Mouse (Mus musculus) adrenal gland, postnatal 4 days (tissue): Measurements from ENCODE around the gene H2-Aa. TPM values are rescaled to one million over a fixed set of nuclear protein-coding genes. Genes with fewer than 3 reads are reported as not detected.
A peak's percentile ranks its signal among the peaks of the same experiment; 100 is the strongest.

ENCODE experiments used
- DNase-seq, 2 experiments: peaks; one replicate each; pipeline ENCODE4 v3.0.0; 2021 to 2022; ENCODE audit warnings: low spot score in 2 of 2, mixed read lengths in 2 of 2
- total RNA-seq, 2 experiments: library from RNA; stranded (reverse); gene quantifications; 2 replicates each; pipeline ENCODE4 v1.2.3; 2021

The H2-Aa gene
- total RNA-seq, 2 experiments from 2014 or later = 9.1 to 15.9 TPM

DNA sequence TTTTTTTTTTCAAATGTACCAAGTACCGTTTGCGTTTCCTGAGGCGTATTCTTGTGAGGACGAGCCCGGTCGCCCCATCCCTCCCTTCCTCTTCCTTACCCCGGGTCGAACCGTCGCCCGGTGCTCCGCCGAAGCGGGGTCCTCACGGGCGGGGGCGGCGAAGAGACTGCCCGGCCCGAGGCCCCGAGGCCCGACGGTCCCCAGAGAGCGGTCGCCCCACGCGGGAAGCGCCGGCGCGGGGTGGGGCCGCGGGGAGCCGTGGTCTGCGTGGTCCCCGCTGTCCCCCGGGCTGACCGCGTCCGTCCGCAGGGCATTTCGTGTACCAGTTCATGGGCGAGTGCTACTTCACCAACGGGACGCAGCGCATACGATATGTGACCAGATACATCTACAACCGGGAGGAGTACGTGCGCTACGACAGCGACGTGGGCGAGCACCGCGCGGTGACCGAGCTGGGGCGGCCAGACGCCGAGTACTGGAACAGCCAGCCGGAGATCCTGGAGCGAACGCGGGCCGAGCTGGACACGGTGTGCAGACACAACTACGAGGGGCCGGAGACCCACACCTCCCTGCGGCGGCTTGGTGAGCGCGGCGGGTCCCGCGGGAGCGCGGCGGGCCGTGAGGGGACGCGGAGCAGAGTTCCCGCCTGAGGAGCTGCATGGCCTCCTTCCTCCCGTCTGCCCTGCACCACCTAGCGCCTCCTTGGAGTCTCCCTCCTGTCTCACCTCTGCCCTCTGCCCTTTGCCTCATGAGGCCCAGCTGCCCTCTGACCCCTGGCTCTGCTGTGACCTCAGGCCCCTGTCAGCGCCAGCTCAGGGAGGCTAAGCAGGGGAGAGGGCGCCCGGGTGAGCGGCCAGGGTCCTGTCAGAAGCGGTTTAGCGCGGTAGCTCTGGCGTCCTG, 22.9 kb downstream of the H2-Aa start:
- no peak for DNase-seq

DNA sequence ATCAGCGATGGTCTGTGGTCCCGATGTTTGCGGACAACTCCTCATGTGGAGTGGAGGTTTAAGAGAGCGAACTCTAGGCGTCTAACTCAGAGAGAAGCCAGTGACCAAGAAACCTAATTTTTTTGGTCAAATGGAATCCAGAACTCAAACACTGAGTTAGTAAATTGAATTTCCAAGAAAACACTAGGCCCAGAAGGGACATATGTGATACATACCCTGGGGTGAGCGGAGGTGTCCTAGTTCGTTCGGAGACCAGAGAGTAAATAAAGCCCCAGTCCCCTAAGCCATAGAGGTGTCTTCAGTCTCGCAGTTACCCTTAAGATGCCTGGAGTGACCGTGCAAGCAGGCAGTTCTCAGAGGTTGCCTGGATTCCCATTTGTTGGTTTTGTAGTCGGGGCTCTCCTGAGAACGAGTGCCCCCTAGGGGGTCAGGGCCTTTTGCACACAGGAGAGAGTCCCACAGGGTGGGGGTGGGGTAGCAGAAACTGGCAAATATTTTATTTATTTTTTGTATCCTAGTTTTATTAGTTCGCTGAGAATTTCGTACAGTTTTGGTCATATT, 23.7 kb downstream of the H2-Aa start:
- DNase-seq = no peak

DNA sequence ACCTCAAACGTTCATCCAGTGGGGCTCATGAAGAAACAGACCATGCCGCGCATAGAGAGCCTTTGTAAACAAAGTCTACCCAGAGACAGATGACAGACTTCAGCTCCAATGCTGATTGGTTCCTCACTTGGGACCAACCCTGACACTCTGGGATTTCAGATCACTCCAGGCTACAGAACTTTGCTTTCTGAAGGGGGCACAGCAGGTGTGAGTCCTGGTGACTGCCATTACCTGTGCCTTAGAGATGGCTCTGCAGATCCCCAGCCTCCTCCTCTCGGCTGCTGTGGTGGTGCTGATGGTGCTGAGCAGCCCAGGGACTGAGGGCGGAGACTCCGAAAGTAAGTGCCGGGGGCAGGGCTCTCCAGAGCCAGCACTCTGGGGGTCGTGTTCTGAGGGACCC, 24.6 kb downstream of the H2-Aa start:
- peak in 1 of 2 experiments; percentile 25 for DNase-seq

DNA sequence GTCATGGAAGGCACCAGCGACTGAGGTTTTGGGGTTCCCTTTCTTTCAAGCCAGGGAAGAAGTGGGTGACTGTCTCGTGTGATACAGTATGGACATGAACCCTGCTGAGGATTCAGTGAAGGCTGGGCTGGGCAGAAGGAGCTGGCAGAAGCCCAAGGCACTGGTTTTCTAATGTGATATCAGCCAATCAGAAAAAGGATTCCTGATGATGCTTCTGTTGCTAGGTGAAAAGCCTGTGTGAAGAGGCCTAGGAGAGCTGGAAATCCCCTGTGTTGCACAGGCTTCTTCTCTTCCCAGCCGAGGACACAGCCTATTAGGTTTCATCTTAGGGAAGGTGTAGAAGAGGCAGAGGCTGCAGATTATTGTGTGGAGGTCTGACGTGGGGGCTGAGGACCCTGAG, 26.1 kb downstream of the H2-Aa start:
- peak in 1 of 2 experiments; percentile 18 for DNase-seq

DNA sequence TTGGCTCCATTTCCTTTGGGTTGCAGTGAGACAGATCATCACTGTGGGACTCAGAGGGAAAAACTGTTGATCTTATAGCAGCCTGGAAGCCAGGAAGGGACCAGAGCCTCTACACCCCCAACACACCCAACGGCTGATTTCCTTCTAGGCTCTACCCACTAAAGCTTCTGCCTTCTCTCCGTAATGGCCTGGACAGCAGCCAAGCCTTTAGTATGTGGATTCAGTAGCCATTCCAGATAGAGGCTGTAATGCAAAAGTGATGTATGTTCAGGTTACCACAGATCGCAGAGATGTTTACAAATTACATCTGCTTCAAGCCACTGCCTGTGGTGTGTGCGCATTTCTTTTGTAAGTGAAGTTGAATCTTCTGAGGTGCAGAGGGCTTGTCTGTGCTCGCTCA, 27.1 kb downstream of the H2-Aa start:
- DNase-seq = no peak

DNA sequence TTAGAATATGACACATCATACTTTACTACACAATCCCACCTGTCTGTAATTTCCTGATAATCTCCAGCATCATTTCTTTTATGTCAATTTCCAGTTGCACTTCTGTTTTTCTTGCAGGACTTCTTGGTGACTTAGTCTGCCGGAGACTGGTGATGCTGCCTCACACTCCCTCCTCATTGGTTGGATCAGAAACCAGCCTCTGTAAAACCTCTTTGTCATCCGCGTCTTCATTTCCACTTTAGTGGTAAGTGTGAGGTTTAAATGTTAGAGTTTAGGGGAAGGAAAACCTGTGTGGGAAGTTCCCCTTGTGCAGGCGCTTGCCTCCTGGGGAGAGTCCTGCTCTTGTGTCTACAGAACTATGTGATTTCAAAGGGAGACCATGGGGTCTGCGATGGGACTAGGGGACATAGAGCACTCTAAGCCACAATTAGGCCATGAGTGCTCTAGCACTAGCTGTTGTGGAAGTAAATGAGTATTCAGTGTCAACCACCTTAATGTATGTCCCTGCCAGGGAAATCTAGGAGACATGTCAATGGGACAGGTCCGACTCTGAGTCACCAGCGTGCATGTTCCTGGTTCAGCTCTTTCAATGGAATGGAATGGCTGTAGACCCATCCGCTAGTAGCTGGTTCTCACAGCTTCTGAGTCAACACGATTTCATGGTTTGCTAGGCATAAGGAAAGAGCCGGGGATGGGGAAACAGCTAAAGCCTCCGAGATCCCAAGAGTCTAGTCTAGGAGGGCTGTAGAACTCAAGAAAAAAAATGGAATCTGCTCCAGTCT, 29.8 kb downstream of the H2-Aa start, which contains the start of gene H2-Ab1:
H2-Ab1 (plus strand) TSS at position 96 of the 782 bp plus-strand sequence.
- peak; percentile 30 to 50 for DNase-seq

DNA sequence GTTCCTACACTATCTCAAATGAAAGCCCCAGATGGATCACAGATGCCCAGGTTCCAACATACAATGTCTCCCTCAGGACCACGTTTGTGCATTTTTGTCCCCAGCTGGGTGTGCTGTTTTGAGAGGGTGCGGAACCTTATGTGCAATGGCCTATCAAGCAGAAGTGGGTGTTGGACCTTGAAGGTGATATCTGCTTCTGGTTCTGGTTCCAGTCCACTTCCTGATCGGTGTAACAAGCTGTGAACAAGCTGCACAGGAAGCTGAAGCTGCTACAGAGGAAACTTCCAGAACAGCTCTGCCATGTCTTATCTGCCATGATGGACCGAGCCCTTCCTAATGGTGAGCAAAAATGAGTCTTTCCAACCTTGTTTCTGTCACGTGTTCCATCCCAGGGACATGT, 31.1 kb downstream of the H2-Aa start:
- no peak for DNase-seq

DNA sequence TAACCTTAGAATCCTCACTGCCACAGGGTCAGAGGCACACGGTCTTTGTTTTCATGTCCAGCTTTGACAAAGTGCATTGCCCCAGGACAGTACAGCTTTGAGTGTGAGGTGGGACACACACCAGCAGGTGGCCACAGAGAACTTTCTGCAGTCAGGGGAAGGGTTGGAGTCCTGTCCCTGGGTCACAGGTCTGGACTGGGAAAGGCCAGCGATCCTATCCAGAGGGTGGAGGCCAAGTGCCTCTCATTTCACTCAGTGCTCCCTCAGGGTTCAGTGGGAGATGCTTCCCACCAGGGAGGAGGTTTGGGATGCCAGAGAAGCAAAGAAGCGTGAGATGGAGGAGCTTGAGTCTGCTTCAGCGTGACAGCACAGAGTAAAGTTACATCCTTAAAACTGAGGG, 36.0 kb downstream of the H2-Aa start:
- no peak for DNase-seq

DNA sequence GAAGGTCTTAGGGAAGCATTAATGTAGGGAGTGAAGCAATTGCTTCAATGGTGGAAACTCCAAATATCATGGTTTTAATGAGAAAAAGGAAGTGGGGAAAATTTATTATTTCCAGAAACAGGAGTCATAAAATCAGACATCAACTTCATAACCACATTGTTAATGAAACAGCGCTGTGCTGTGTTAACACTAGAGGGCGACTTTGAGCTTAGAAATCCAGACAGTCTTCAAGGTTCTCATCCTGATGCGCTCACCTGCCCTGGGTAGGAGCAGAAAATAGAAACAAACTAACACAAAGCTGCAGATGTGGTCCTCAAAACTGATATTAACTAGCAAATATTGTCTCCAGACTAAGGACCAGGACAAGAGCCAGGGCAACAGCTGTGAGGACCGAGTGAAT, 37.7 kb downstream of the H2-Aa start:
- no peak for DNase-seq

DNA sequence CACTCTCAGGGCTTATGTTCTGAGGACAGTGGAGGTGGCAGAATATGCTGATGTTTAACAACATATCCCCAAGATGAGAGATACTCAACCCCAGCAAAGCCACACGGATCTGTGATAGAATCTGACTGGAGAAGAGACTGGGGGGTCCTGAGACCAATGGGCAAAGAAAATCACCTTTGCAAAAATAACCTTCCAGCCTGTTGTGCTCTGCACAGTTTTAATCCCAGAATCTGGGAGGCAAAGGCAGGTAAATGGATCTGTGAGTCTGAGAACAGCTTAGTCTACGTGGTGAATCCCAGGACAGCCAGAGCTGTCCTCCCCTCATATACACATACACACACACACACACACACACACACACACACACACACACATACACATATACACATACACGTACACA, 38.3 kb downstream of the H2-Aa start:
- no peak for DNase-seq

DNA sequence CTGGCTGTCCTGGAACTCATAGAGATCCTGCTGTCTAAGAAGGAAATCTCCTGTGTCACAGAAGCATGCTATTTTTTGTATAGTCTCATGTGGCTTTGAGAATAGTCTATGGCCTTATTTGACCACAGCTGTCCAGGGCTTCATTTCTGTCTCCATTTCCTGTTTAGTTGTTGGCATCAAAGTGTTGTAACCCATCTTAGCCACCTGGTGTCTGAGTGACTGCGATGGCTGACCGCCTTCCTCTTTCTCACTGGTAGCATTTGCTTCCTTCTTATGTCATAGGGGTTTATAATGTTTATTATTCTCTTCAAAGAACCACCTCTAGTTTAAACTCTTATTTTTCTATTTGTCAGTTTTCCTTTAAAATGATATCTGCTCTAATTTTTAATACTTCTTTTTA, 38.9 kb downstream of the H2-Aa start:
- no peak for DNase-seq

DNA sequence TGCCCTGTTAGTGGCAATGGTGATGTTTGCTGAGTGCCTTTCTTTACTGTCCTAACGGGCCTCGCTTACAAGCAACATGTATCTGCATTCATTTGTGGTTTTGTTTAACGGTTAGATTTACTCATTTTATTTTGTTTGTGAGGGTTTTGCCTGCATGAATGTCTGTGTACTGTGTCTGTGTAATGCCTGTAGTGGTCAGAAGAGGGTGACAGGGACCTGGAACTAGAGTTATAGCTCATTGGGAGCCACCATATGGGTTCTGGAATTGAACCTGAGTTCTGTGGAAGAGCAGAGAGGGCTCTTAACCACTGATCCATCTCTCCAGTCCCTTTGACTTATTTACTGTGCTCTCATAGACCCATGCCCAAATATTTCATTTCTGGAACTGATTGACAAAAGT, 40.6 kb downstream of the H2-Aa start:
- no peak for DNase-seq

DNA sequence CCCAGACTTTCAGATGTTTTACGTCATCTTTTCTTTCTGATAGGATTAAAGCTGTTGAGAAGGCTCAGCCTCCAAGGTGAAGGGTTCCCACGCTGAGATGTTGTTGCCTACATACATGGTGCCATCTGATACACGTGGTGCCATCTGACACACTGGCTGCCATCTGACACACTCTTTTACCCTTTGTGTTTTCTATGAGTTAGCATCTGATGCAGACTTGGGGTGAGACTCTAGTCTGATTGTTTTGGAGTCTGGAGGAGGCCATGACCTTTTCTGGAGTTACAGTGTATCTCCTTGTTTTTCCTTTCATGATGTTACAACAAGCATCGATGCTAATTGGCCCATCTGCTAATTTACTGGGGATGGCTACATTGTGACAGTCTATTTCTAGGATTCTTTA, 43.0 kb downstream of the H2-Aa start:
- DNase-seq = no peak

DNA sequence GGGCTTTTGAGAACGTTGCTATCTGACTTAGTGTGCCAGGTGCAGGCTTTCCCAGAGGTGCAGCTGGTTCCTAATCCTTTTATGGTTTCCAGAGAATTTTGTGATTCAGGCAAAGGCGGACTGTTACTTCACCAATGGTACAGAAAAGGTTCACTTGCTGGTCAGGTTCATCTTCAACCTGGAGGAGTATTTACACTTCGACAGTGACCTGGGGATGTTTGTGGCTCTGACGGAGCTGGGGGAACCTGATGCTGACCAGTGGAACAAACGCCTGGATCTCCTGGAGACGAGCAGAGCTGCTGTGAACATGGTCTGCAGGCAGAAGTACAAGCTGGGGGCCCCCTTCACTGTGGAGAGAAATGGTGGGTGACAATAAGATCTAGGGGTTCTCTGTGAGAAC, 46.7 kb downstream of the H2-Aa start:
- no peak for DNase-seq

DNA sequence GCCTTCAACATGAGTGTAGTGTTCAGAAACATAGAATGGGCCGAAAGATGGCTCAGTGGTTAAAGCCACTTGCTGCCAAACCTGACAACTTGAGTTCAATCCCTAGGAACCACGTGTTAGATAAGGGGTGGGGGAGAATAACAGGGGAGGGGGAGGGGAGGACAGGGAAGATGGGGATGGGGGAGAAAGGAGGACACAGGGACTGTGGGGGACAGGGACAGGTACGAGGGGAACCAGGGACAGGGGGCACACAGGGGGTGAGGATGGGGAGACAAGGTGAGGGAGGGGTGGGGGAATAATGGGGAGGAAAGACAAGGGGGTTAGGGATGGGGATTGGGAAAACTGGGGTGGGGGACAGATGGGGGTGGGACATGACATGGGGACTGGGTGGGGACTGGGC, 47.3 kb downstream of the H2-Aa start:
- no peak for DNase-seq

DNA sequence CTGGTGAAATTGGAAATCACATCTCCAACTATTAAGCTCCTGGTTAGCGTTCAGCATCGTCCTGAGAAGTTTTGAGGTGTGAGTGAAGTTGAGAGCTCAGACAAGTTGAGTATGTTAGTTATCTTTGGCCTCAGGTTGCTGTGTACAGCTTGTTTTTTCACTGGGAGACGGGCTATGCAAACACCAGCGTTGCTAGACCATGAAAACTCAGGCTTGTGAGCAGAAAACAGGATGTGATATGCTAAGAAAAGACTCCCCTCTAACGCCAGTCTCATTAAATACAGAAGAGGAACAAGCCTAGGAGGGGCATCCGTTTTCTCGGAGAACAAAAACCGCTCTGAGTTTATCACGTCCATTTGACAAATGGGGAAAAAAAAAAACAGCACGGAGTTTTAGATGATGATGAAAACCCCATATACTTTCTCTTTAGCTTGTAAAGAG, 48.0 kb downstream of the H2-Aa start:
- no peak for DNase-seq

DNA sequence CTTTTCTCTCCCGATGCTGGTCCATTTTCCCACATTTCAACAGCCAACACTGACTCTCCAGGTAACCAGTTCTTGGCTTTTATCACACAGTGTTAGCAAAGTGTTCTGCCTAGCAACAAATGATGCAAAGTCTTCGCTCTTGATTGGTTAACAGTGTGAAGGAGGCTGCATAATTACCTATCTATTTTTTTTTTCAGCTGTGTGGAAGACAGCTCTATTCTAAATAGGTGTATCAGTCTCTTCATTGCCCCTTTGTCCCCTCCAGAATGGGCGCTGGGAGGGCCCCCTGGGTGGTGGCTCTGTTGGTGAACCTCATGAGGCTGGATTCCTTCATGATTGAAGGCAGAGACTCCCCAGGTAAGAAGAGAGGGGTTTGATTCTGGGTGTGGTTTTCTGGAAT, 48.9 kb downstream of the H2-Aa start, which contains the start of gene H2-Ob:
H2-Ob (plus strand) TSS at position 198 of the 400 bp plus-strand sequence.
- DNase-seq = no peak

DNA sequence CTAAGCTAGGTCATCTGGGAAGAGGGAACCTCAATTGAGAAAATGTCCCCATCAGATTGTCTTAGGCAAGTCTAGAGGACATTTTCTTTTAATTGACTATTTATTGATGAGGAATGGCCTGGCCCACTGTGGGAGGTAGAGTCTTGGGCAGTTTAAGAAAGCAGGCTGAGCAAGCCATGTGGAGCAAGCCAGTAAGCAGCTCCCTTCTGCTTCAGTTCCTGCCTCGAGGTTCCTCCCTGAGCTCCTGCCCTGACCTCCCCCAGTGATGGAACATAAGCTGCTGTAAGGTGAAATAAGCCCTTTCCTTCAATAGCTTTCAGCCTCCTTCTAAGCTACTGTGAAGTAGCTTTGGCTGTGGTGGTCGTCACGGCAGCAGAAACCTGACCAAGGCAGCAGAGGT, 49.9 kb downstream of the H2-Aa start:
- DNase-seq = no peak

DNA sequence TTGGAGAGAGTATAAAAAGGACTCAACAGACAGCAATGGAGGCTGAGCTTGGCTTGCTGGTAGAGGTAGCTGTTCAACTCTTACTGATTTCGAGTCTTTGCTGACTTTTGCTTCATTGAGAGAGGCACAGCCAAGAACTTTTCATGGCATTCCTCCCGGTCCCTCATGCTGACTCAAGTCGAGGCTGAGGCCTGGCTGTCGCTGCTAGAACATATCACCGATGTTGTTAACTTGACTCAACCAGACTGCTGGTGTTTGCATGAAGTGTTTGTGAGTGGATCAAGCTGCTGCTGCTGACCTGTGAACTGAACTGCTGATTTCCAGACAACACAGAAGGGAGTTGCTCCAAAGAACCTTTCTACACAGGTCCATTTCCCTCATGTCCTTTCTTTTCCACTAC, 50.9 kb downstream of the H2-Aa start:
- DNase-seq = no peak

DNA sequence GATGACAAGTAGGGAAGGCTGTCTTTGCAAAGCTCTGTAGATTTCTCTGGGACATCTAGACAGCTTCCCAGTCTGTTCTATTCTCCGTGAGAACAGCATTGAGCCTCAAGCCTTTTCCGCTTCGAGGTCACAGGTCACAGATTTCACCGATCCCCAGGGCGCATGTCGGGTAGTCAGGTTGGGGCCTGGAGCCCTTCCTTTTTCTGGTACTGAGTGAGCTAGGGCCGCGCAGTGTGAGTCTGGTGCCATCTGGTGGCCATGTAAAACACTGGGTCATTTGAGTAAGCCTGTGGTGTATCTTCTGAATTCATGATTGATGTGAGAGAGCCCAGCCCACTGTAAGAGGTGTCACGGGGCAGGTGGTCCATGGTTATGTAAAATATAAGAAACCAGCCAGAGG, 52.7 kb downstream of the H2-Aa start:
- peak in 1 of 2 experiments; percentile 47 for DNase-seq
